ENCODE assay signal across 27 mouse cellular contexts in genomic region chr6:55781146-55781545, GRCm38 (mm10). TPM values are rescaled to one million over a fixed set of nuclear protein-coding genes. Genes with fewer than 3 reads are reported as not detected.
DNase-seq lines count a peak whose midpoint lies in the region; ATAC-seq and TF ChIP-seq lines count a peak whose summit lies in the region.
"Had no signal": no experiment of that assay in that cellular context is flagged by ENCODE, and none has a peak within 500 bp of the region (broad histone marks: within the 10 kb centered on the region; RNA-seq: fewer than 3 reads in every experiment).

No protein-coding gene starts in this region.

- peak; percentile 38; the same call in 1 of the 2 replicates for TF ChIP-seq CTCF in kidney, postnatal 0 days (IDR thresholded peaks at IDR 0.05; ENCODE audit: low read depth)
- no peak for TF ChIP-seq CTCF in kidney, adult 2 months (conservative IDR thresholded peaks at IDR 0.05; ENCODE audit: insufficient read depth, insufficient read length, low read depth, low read length)

- no peak for TF ChIP-seq POLR2A in kidney, adult 2 months (IDR thresholded peaks at IDR 0.05; ENCODE audit: low read depth, low read length)

- no peaks in the 10 kb centered on the region for H3K4me1 ChIP-seq in embryonic facial prominence, embryonic 11.5 days (ENCODE audit: control insufficient read depth, insufficient read depth, low read length)
- H3K4me1 ChIP-seq in embryonic facial prominence, embryonic 10.5 days, result no peaks in the 10 kb centered on the region
- no peaks in the 10 kb centered on the region for H3K4me1 ChIP-seq in kidney, postnatal 0 days (replicated peaks; ENCODE audit: insufficient read depth, low read length)
- H3K4me1 ChIP-seq in kidney, adult 2 months (ENCODE audit: control insufficient read depth, insufficient read depth, low read length), result no peaks in the 10 kb centered on the region
- H3K4me1 ChIP-seq in midbrain, embryonic 11.5 days (ENCODE audit: control insufficient read depth, insufficient read depth, low read length), result no peaks in the 10 kb centered on the region
- H3K4me1 ChIP-seq in midbrain, embryonic 14.5 days (ENCODE audit: control insufficient read depth, insufficient read depth, low read length), result no peaks in the 10 kb centered on the region
- H3K4me1 ChIP-seq: embryonic facial prominence, embryonic 12.5 days; forebrain, embryonic 15.5 days; heart, embryonic 10.5 days; hindbrain, embryonic 15.5 days; limb, embryonic 10.5 days; liver, embryonic 12.5 days; stomach, embryonic 15.5 days had no signal

- no peak overlapping the region for H3K9ac ChIP-seq in embryonic facial prominence, embryonic 11.5 days (replicated peaks; ENCODE audit: low read length)
- no peak overlapping the region for H3K9ac ChIP-seq in kidney, postnatal 0 days (ENCODE audit: low read depth, low read length)
- H3K9ac ChIP-seq in midbrain, embryonic 11.5 days (ENCODE audit: low read length), result no peak overlapping the region
- no peak overlapping the region for H3K9ac ChIP-seq in midbrain, embryonic 14.5 days (replicated peaks; ENCODE audit: low read length)
- H3K9ac ChIP-seq: embryonic facial prominence, embryonic 12.5 days; forebrain, embryonic 15.5 days; hindbrain, embryonic 15.5 days; liver, embryonic 12.5 days; stomach, embryonic 15.5 days had no signal

- WGBS in embryonic facial prominence, embryonic 11.5 days, result 39% methylated on average over 3 of the region's 3 CpGs
- 47% methylated on average over 3 of the region's 3 CpGs for WGBS in embryonic facial prominence, embryonic 10.5 days
- 48% methylated on average over 3 of the region's 3 CpGs for WGBS in kidney, postnatal 0 days
- WGBS in kidney, adult 2 months, result 38% methylated on average over 3 of the region's 3 CpGs
- WGBS in midbrain, embryonic 11.5 days, result 54% methylated on average over 3 of the region's 3 CpGs
- 47% methylated on average over 3 of the region's 3 CpGs for WGBS in midbrain, embryonic 14.5 days

- H3K27me3 ChIP-seq in embryonic facial prominence, embryonic 11.5 days (ENCODE audit: control insufficient read depth, insufficient read depth, low read length), result no peaks in the 10 kb centered on the region
- no peaks in the 10 kb centered on the region for H3K27me3 ChIP-seq in embryonic facial prominence, embryonic 10.5 days (replicated peaks; ENCODE audit: low read depth, poor library complexity, severe bottlenecking)
- no peaks in the 10 kb centered on the region for H3K27me3 ChIP-seq in kidney, postnatal 0 days (ENCODE audit: insufficient read depth, low read length)
- H3K27me3 ChIP-seq in kidney, adult 2 months (replicated peaks; ENCODE audit: control insufficient read depth, insufficient read depth, low read length), result no peaks in the 10 kb centered on the region
- no peaks in the 10 kb centered on the region for H3K27me3 ChIP-seq in midbrain, embryonic 11.5 days (ENCODE audit: control insufficient read depth, insufficient read depth, low read length)
- H3K27me3 ChIP-seq in midbrain, embryonic 14.5 days (ENCODE audit: control insufficient read depth, insufficient read depth, low read length), result no peaks in the 10 kb centered on the region
- H3K27me3 ChIP-seq: embryonic facial prominence, embryonic 12.5 days; forebrain, embryonic 15.5 days; hindbrain, embryonic 15.5 days; liver, embryonic 12.5 days; stomach, embryonic 15.5 days had no signal

- H3K36me3 ChIP-seq in embryonic facial prominence, embryonic 11.5 days (replicated peaks; ENCODE audit: control insufficient read depth, insufficient read depth, low read depth, low read length), result no peaks in the 10 kb centered on the region
- H3K36me3 ChIP-seq in embryonic facial prominence, embryonic 10.5 days (replicated peaks), result no peaks in the 10 kb centered on the region
- no peaks in the 10 kb centered on the region for H3K36me3 ChIP-seq in kidney, postnatal 0 days (ENCODE audit: insufficient read depth, low read length)
- no peaks in the 10 kb centered on the region for H3K36me3 ChIP-seq in kidney, adult 2 months (ENCODE audit: control insufficient read depth, insufficient read depth, low read length)
- no peaks in the 10 kb centered on the region for H3K36me3 ChIP-seq in midbrain, embryonic 11.5 days (ENCODE audit: control insufficient read depth, insufficient read depth, low read length)
- no peaks in the 10 kb centered on the region for H3K36me3 ChIP-seq in midbrain, embryonic 14.5 days (ENCODE audit: control insufficient read depth, insufficient read depth, low read length)
- H3K36me3 ChIP-seq: embryonic facial prominence, embryonic 12.5 days; forebrain, embryonic 15.5 days; heart, embryonic 10.5 days; hindbrain, embryonic 15.5 days; limb, embryonic 10.5 days; liver, embryonic 12.5 days; stomach, embryonic 15.5 days had no signal

- no peaks in the 10 kb centered on the region for H3K9me3 ChIP-seq in embryonic facial prominence, embryonic 11.5 days (replicated peaks; ENCODE audit: control insufficient read depth, low read length)
- no peaks in the 10 kb centered on the region for H3K9me3 ChIP-seq in embryonic facial prominence, embryonic 10.5 days
- H3K9me3 ChIP-seq in kidney, postnatal 0 days (replicated peaks; ENCODE audit: low read length), result no peaks in the 10 kb centered on the region
- no peaks in the 10 kb centered on the region for H3K9me3 ChIP-seq in midbrain, embryonic 11.5 days (ENCODE audit: control insufficient read depth, low read length)
- H3K9me3 ChIP-seq in midbrain, embryonic 14.5 days (ENCODE audit: control insufficient read depth, low read length), result no peaks in the 10 kb centered on the region
- H3K9me3 ChIP-seq: embryonic facial prominence, embryonic 12.5 days; forebrain, embryonic 15.5 days; heart, embryonic 10.5 days; hindbrain, embryonic 15.5 days; limb, embryonic 10.5 days; liver, embryonic 12.5 days; stomach, embryonic 15.5 days had no signal

- H3K27ac ChIP-seq in embryonic facial prominence, embryonic 11.5 days (replicated peaks; ENCODE audit: low read depth, low read length), result no peak overlapping the region
- H3K27ac ChIP-seq in embryonic facial prominence, embryonic 10.5 days (replicated peaks), result no peak overlapping the region
- H3K27ac ChIP-seq in kidney, postnatal 0 days, result no peak overlapping the region
- no peak overlapping the region for H3K27ac ChIP-seq in kidney, adult 2 months (ENCODE audit: insufficient read depth, low read depth, low read length)
- H3K27ac ChIP-seq in midbrain, embryonic 11.5 days (ENCODE audit: low read depth, low read length), result no peak overlapping the region
- no peak overlapping the region for H3K27ac ChIP-seq in midbrain, embryonic 14.5 days (replicated peaks; ENCODE audit: low read depth, low read length)
- H3K27ac ChIP-seq: embryonic facial prominence, embryonic 12.5 days; forebrain, embryonic 15.5 days; heart, embryonic 10.5 days; hindbrain, embryonic 15.5 days; limb, embryonic 10.5 days; liver, embryonic 12.5 days; stomach, embryonic 15.5 days had no signal

- no peak overlapping the region for H3K4me2 ChIP-seq in embryonic facial prominence, embryonic 11.5 days (ENCODE audit: low read depth, low read length)
- no peak overlapping the region for H3K4me2 ChIP-seq in kidney, postnatal 0 days (ENCODE audit: low read length)
- H3K4me2 ChIP-seq in midbrain, embryonic 11.5 days, result no peak overlapping the region
- no peak overlapping the region for H3K4me2 ChIP-seq in midbrain, embryonic 14.5 days (ENCODE audit: low read length)
- H3K4me2 ChIP-seq: embryonic facial prominence, embryonic 12.5 days; forebrain, embryonic 15.5 days; hindbrain, embryonic 15.5 days; liver, embryonic 12.5 days; stomach, embryonic 15.5 days had no signal

- H3K4me3 ChIP-seq in embryonic facial prominence, embryonic 11.5 days (ENCODE audit: low read depth, low read length), result no peak overlapping the region
- H3K4me3 ChIP-seq in embryonic facial prominence, embryonic 10.5 days, result no peak overlapping the region
- H3K4me3 ChIP-seq in kidney, postnatal 0 days (replicated peaks; ENCODE audit: low read depth, low read length), result no peak overlapping the region
- H3K4me3 ChIP-seq in kidney, adult 2 months (ENCODE audit: insufficient read depth, low read depth, low read length), result no peak overlapping the region
- no peak overlapping the region for H3K4me3 ChIP-seq in midbrain, embryonic 11.5 days (ENCODE audit: low read depth, low read length)
- no peak overlapping the region for H3K4me3 ChIP-seq in midbrain, embryonic 14.5 days (replicated peaks; ENCODE audit: low read depth, low read length)
- H3K4me3 ChIP-seq: embryonic facial prominence, embryonic 12.5 days; erythroblast, embryonic 14.5 days; forebrain, embryonic 15.5 days; heart, embryonic 10.5 days; hindbrain, embryonic 15.5 days; limb, embryonic 10.5 days; liver, embryonic 12.5 days; stomach, embryonic 15.5 days had no signal

- ATAC-seq in embryonic facial prominence, embryonic 11.5 days (replicated peaks; ENCODE audit: insufficient number of reproducible peaks, low FRiP score, low TSS enrichment, low read depth), result no peak
- ATAC-seq in kidney, postnatal 0 days (replicated peaks; ENCODE audit: low FRiP score, low read depth), result no peak
- no peak for ATAC-seq in midbrain, embryonic 11.5 days (ENCODE audit: low FRiP score)
- ATAC-seq in midbrain, embryonic 14.5 days (ENCODE audit: low FRiP score, low TSS enrichment), result no peak
- ATAC-seq in common myeloid progenitor, adult 5-6 weeks (replicated peaks; ENCODE audit: low read depth, poor library complexity, severe bottlenecking), result 0 out of 2 replicates have a peak, but pooled peaks have one; percentile 32
- ATAC-seq: forebrain, embryonic 15.5 days; liver, embryonic 12.5 days had no signal

- DNase-seq in embryonic facial prominence, embryonic 11.5 days (ENCODE audit: low spot score), result peak; percentile 6
- DNase-seq in embryonic facial prominence, embryonic 10.5 days (ENCODE audit: low spot score), result no peak
- DNase-seq in kidney, postnatal 0 days (ENCODE audit: low spot score), result no peak
- DNase-seq in kidney, adult 2 months, result no peak
- peak; percentile 70 for DNase-seq in midbrain, embryonic 11.5 days (ENCODE audit: low spot score, missing footprints)
- no peak for DNase-seq in midbrain, embryonic 14.5 days
- no peak for DNase-seq in testis, postnatal 14 days (ENCODE audit: low spot score)
- DNase-seq: adrenal gland, postnatal 25 days; cerebellum, adult 11-12 months; cerebellum, postnatal 25 days; gastrocnemius, postnatal 25 days; kidney, adult 11 months; kidney, postnatal 10 days; lung, postnatal 10 days; retina, postnatal 1 day had no signal

RNA-seq across cellular contexts. Expression of gene Itprid1, which starts 55.5 kb away (rescaled TPM):
- 0.07 TPM in 1 of 2 replicates, not detected in the other for polyA plus RNA-seq in embryonic facial prominence, embryonic 11.5 days (2014; fragmentation: Nextera tagmentation; extraction: Ambion mirVana)
- 0.19 TPM in 1 of 2 replicates, not detected in the other for polyA plus RNA-seq in embryonic facial prominence, embryonic 10.5 days (2016; fragmentation: Nextera tagmentation; extraction: Ambion mirVana)
- 0.09 and 0.17 TPM in 2 replicates for polyA plus RNA-seq in kidney, postnatal 0 days (2015; fragmentation: Nextera tagmentation; extraction: Ambion mirVana)
- polyA plus RNA-seq in kidney, adult 2 months (2012; rRNA removed), result not detected in 2 replicates
- 0.07 and 0.08 TPM in 2 replicates for polyA plus RNA-seq in midbrain, embryonic 11.5 days (2014; fragmentation: Nextera tagmentation; extraction: Ambion mirVana)
- not detected in 2 replicates for polyA plus RNA-seq in midbrain, embryonic 14.5 days (2014; fragmentation: Nextera tagmentation; extraction: Ambion mirVana)
- total RNA-seq in common myeloid progenitor, adult 5-6 weeks (2017), result not detected in 2 replicates
- total RNA-seq: gastrocnemius, postnatal 25 days; heart, postnatal 25 days; megakaryocyte, adult 5-6 weeks had no signal
- polyA plus RNA-seq: erythroblast, embryonic 14.5 days; heart, embryonic 10.5 days; liver, embryonic 12.5 days; neural tube, embryonic 11.5 days had no signal

Comparison
In these comparisons a context has a peak if more than half of its experiments do, and no peak if none do; other contexts are left out.
1. DNase-seq: peak in embryonic facial prominence, embryonic 11.5 days (single experiment) and midbrain, embryonic 11.5 days (single experiment); none in embryonic facial prominence, embryonic 10.5 days (single experiment), kidney, postnatal 0 days (single experiment), kidney, adult 2 months (single experiment), midbrain, embryonic 14.5 days (single experiment) and testis, postnatal 14 days (single experiment).